Mouse (Mus musculus): ENCODE results near the gene Gpr84. TPM values are rescaled to one million over a fixed set of nuclear protein-coding genes. Genes with fewer than 3 reads are reported as not detected.

Gpr84 gene
- 0.23 TPM in 1 of 2 replicates, not detected in the other for polyA plus RNA-seq (2015; fragmentation: Nextera tagmentation; extraction: Ambion mirVana)

GRCm38 (mm10) chr15:103310365-103310910, at the start of gene Gpr84:
TSS of gene Gpr84 (minus strand) at chr15:103310612.

GRCm38 (mm10) chr15:103339961-103340337, 29.5 kb upstream of the Gpr84 start, which contains the start of gene Zfp385a:
TSS of gene Zfp385a (minus strand) at chr15:103340093.

DNA sequence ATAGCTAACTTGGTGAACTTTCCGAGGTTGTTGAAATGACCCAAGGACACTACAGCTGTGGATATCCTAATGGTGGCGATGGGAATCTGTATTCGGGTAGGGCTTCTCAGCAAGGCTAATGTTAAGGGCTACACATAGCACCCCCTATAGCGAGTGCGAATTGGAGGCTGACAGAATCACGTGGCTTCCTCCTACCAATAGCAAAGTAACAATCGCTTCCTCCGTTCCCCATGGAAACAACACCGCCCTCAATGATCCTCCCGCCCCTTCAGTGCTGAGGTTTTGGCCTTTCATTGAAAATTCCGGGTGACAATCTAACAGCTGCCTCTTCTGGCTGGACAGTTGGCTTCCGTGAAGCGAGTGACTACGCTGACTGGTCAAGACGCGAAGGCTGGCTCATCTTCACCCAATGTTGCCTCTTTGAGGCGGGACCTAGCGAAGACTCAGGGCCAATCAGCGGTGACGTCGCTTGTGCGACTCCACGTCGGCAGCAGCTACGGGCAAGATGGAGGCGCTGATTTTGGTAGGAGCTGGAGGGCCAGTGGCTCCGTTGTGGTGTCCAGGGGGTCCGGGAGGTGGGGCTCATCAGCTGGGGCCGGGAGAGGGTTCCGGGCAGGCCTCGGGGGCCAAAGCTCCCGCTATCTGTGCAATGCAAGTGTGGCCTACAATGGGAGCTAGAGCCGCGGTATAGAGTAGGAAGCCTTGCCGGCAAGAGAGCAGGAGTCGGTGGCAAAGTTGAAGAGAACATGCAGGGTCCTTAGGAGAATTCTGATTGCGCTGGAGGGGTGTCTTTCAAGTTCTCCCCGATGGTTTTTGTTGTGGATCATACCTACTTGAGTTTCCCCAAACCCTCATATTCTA, 37.8 kb downstream of the Gpr84 start, which contains the start of gene Copz1:
Gene Copz1, plus strand, starts transcription at position 296 of the 861 bp plus-strand sequence.

Small RNA genes lying within 50 kb of the gene (microRNA-seq; reads per million reads assigned to microRNA genes)
- 168 reads per million, percentile 51 among the genes with 10 or more reads in this experiment for gene Mir148b (ENCODE audit: borderline replicate concordance, insufficient number of aligned reads)
- gene Mir6963 (ENCODE audit: borderline replicate concordance, insufficient number of aligned reads): not detected

Other genes with a start within 250 kb of the Gpr84 start
- gene Smug1, start 143.5 kb downstream of the Gpr84 start, polyA plus RNA-seq (2015; fragmentation: Nextera tagmentation; extraction: Ambion mirVana): 8.1 and 8.4 TPM in 2 replicates
- gene Cbx5, start 70.8 kb downstream of the Gpr84 start, polyA plus RNA-seq (2015; fragmentation: Nextera tagmentation; extraction: Ambion mirVana): 33.2 and 37.1 TPM in 2 replicates
- 308 and 337 TPM in 2 replicates for gene Hnrnpa1, start 70.2 kb downstream of the Gpr84 start, polyA plus RNA-seq (2015; fragmentation: Nextera tagmentation; extraction: Ambion mirVana)
- gene Nfe2, start 52.2 kb downstream of the Gpr84 start, polyA plus RNA-seq (2015; fragmentation: Nextera tagmentation; extraction: Ambion mirVana): 4.9 and 5.9 TPM in 2 replicates
- gene Copz1, start 37.9 kb downstream of the Gpr84 start, polyA plus RNA-seq (2015; fragmentation: Nextera tagmentation; extraction: Ambion mirVana): 130 and 176 TPM in 2 replicates
- gene Zfp385a, start 29.5 kb upstream of the Gpr84 start, polyA plus RNA-seq (2015; fragmentation: Nextera tagmentation; extraction: Ambion mirVana): 12.3 and 16.7 TPM in 2 replicates
- 15.5 and 23.6 TPM in 2 replicates for gene Itga5, start 56.2 kb upstream of the Gpr84 start, polyA plus RNA-seq (2015; fragmentation: Nextera tagmentation; extraction: Ambion mirVana)
- 0.32 TPM in 1 of 2 replicates, not detected in the other for gene Gtsf1, start 119.9 kb upstream of the Gpr84 start, polyA plus RNA-seq (2015; fragmentation: Nextera tagmentation; extraction: Ambion mirVana)
- not detected in 2 replicates for gene Gtsf2, start 137.9 kb upstream of the Gpr84 start, polyA plus RNA-seq (2015; fragmentation: Nextera tagmentation; extraction: Ambion mirVana)
- 2.2 and 2.7 TPM in 2 replicates for gene Nckap1l, start 143.2 kb upstream of the Gpr84 start, polyA plus RNA-seq (2015; fragmentation: Nextera tagmentation; extraction: Ambion mirVana)
- 1.9 and 3.9 TPM in 2 replicates for gene Pde1b, start 192.4 kb upstream of the Gpr84 start, polyA plus RNA-seq (2015; fragmentation: Nextera tagmentation; extraction: Ambion mirVana)
- 4.1 and 16.2 TPM in 2 replicates for gene Ppp1r1a, start 227.4 kb upstream of the Gpr84 start, polyA plus RNA-seq (2015; fragmentation: Nextera tagmentation; extraction: Ambion mirVana)